ENCODE assay signal across 1 mouse cellular context in the genomic region with DNA sequence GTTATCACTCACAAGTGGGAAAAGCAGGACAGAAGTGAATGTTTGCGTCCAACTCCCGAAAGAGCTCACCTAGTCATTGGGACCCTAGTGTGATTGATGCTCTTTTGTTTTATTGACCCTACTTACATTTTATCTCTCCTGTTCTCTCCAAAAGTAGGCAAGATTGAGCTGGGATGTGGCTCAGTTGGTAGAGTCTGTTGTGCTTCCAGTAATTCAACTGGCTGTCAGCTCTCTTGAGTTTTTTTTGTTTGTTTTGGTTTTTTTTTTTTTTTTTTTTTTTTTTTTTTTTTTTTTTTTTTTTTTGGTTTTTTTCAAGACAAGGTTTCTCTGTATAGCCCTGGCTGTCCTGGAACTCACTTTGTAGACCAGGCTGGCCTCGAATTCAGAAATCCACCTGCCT.
TF ChIP-seq lines count a peak whose summit lies in the region.

No protein-coding gene starts in this region.

TF ChIP-seq in CH12.LX, 34 proteins besides CTCF, POLR2A, EP300 and RAD21:
- peak; percentile 77 for TF ChIP-seq ZNF384 (IDR thresholded peaks at IDR 0.05; ENCODE audit: low read depth, low read length)
